Mouse (Mus musculus): ENCODE results near the gene Kat2b.

DNA sequence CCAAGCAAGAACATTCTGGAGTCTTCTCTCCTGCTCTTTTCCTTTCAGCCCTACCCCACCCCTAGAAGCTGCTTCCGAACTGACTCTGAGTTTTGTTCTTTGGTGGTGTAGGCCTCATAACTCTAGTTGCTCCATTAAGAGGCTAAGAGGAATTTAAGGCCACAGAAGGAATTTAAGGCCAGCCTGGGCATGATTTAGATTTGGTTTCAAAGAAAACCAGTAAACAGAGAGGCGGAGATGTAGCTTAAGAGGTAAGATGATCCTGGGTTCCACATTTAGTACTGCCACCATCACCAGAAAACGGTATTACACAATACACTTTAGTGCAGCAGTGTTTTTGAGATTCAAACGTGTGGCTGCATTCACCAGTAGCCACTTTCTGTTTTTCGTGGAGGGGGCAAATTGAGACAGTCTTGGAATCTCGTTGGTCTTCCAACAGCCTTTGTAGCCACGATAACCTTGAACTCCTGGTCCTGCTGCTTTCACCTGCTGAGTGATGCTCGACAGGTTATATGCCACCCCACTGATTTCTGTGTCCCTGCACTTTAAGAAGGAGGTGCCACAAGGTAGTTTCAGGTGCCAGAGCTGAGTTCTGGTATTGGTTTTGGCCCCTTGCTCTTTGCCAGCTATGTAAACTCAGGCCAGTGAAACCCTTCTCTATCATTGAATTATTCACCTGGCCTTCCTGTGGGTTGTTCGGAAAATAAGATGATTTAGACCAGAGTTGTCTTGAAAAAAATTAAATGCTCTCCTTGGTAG, 21.6 kb downstream of the Kat2b start:
- TF ChIP-seq CTCF (IDR thresholded peaks at IDR 0.05; ENCODE audit: low read depth, low read length) = no peak
- no peak for TF ChIP-seq POLR2A (IDR thresholded peaks at IDR 0.05; ENCODE audit: insufficient read depth, low read length)
- no peak for TF ChIP-seq EP300 (IDR thresholded peaks at IDR 0.05; ENCODE audit: insufficient read depth, low read depth, low read length)

Data from ES-Bruce4 (cell line).